Mouse (Mus musculus) heart, embryonic 12.5 days (tissue): ENCODE data around the gene Cwc25. TPM values are rescaled to one million over a fixed set of nuclear protein-coding genes. Genes with fewer than 3 reads are reported as not detected.
"Not testable (repeated sequence)": the region's sequence is repeated elsewhere in the genome, so short reads cannot be mapped to it uniquely, and the experiment has no call there.

ENCODE experiments used
- ATAC-seq: fragments of 200-750 bp; cut with Nextera tagmentation; 2 replicates; pipeline ENCODE4 v1.8.0; 2017; ENCODE audit warnings: moderate TSS enrichment, moderate library complexity; ENCODE audit not compliant: insufficient number of reproducible peaks, low FRiP score
- H3K27ac ChIP-seq: fragments of 300-500 bp; sonication (generic); 2 replicates; pipeline ENCODE4 v1.5.1; 2016; ENCODE audit warnings: mild to moderate bottlenecking, moderate library complexity; ENCODE audit not compliant: poor library complexity, severe bottlenecking
- H3K27me3 ChIP-seq: fragments of 300-500 bp; sonication (generic); replicated peaks from 2 replicates; pipeline ENCODE4 v1.6.1; 2016; ENCODE audit warnings: mild to moderate bottlenecking, moderate library complexity
- H3K36me3 ChIP-seq: fragments of 300-500 bp; sonication (generic); 2 replicates; pipeline ENCODE4 v1.6.1; 2016; ENCODE audit warnings: mild to moderate bottlenecking, moderate library complexity
- H3K4me1 ChIP-seq: fragments of 300-500 bp; sonication (generic); replicated peaks from 2 replicates; pipeline ENCODE4 v1.6.1; 2016; ENCODE audit warnings: mild to moderate bottlenecking
- H3K4me2 ChIP-seq: fragments of 300-500 bp; sonication (generic); 2 replicates; pipeline ENCODE4 v1.6.1; 2016; ENCODE audit warnings: mild to moderate bottlenecking, moderate library complexity
- H3K4me3 ChIP-seq: fragments of 300-500 bp; sonication (generic); 2 replicates; pipeline ENCODE4 v1.5.1; 2016; ENCODE audit warnings: mild to moderate bottlenecking
- H3K9ac ChIP-seq: fragments of 300-500 bp; sonication (generic); 2 replicates; pipeline ENCODE4 v1.6.1; 2016; ENCODE audit warnings: mild to moderate bottlenecking, moderate library complexity
- H3K9me3 ChIP-seq: fragments of 300-500 bp; sonication (generic); replicated peaks from 2 replicates; pipeline ENCODE4 v1.6.1; 2016; ENCODE audit warnings: mild to moderate bottlenecking, moderate library complexity
- WGBS: fragments of 180-500 bp; shearing (Covaris S2); methylation state at CpG from one replicate; pipeline ENCODE4 v1.1.7; 2016; 5-methylcytosine and 5-hydroxymethylcytosine counted together
- polyA plus RNA-seq: library from polyadenylated mRNA; unstranded; fragments of >200 nt; fragmentation: Nextera tagmentation; extraction: Ambion mirVana; gene quantifications from 2 replicates; pipeline ENCODE4 v1.2.1, GENCODE M21; 2016

Gene Cwc25
- polyA plus RNA-seq, 1 experiment from 2014 or later: 10.9 TPM

DNA sequence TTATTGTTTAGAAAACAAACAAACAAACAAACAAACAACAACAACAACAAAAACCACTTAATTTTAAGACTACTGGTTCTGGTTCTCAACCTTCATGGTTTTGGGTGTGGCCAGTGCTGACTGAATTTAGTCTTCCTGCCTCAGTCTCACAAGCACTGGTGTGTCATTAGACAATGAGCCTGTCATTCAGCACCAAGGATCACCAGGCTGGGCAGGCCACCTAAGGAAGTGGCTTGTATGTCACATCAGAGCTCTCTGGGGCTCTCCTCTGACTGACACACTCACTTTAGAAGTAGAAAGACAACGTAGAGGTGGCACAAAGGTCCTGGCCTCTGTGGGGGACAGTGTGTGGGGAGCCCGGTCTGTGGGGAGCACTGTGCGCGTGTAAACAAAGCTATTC lies 47.3 kb downstream of the Cwc25 start:
- ATAC-seq: no peak
- H3K27me3 ChIP-seq: no peaks in the 10 kb centered on the region
- H3K4me3 ChIP-seq: no peak overlapping the region
- WGBS: 76% methylated on average over 4 of the region's 4 CpGs
- H3K36me3 ChIP-seq: peaks cover 80% of the 10 kb centered on the region
- no peak overlapping the region for H3K4me2 ChIP-seq
- no peak overlapping the region for H3K27ac ChIP-seq
- H3K9me3 ChIP-seq: peaks cover 13% of the 10 kb centered on the region
- H3K4me1 ChIP-seq: peaks cover 20% of the 10 kb centered on the region; the same call in 1 of the 2 replicates
- no peak overlapping the region for H3K9ac ChIP-seq

DNA sequence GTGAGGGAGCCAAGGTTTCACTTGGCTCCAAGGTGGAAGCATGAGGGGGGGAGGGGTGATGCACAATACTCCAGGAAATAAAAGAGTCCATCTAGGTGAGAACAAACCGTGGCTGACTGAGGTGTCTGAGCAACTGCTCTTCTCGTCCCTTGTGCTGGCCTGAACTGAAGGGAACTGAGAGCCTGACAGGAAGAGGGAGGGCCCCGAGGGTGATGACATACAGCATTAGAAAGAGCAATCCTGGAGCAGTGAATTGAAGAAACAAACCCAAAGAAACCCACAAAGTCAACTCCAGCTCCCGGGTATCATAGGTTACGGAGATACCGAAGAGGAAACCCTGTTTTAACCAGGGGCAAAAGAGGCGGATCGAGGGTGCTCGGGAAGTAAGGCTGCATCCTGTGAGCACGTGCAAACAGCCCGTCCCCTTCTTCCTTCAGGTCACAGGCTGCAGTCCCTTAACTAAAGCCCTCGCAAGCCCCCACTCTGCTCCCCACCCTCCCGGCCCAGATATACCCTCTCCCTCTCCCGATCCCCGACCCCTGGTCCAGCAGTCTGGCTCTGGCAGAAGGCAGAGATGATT lies 48.0 kb downstream of the Cwc25 start:
- H3K4me2 ChIP-seq: no peak overlapping the region
- peaks cover 25% of the 10 kb centered on the region; the same call in 1 of the 2 replicates for H3K4me1 ChIP-seq
- no peak overlapping the region for H3K4me3 ChIP-seq
- H3K9ac ChIP-seq: no peak overlapping the region
- H3K9me3 ChIP-seq: peaks cover 13% of the 10 kb centered on the region
- ATAC-seq: no peak
- peaks cover 81% of the 10 kb centered on the region for H3K36me3 ChIP-seq
- H3K27ac ChIP-seq: no peak overlapping the region
- 65% methylated on average over 15 of the region's 15 CpGs for WGBS
- H3K27me3 ChIP-seq: no peaks in the 10 kb centered on the region

DNA sequence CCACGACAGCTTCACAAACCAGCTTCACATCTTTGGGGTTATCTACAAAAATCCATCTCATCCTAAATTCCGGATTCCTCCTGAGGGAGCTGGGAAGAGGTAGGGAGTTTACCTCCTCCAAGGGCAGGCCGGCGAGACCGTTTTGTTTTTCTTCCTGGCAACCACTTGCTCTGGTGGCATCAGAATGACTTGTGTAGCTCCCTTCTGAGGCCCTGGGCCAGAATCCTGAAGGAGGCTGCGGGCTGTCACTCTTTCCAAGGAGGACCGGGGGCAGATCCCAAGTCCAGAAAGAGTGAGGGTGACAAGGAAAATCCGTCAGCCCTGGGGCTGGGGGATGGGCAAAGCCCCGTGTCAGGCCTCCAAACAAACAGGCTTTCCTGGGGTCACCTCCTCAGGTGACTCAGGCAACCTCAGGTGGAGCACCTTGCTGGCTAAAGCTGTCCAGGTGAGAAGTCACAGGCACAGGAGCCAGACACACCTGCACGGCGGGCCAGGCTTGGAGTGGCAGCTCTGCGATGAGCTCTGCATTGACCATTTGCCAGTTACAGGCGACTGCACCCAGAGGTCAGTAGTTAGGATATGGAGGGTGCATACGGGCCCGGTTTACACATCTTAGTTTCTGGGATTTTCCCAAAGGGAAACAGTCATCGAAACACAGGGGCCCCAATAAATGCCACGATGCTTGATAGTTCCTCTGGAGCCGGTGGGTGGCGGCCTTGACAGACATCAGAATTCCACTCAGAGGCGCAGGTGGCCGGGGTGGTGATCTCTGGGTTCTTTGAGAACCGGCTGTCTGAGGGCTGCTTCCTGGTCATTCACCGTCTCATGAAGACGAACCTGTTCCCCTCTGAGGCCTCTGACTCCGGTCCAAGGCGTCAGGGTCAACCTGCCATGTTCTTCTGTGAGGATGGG lies 48.7 kb downstream of the Cwc25 start:
- H3K4me1 ChIP-seq: peaks cover 25% of the 10 kb centered on the region; the same call in 1 of the 2 replicates
- 87% methylated on average over 26 of the region's 26 CpGs for WGBS
- no peaks in the 10 kb centered on the region for H3K27me3 ChIP-seq
- H3K9ac ChIP-seq: no peak overlapping the region
- peaks cover 13% of the 10 kb centered on the region for H3K9me3 ChIP-seq
- no peak overlapping the region for H3K4me2 ChIP-seq
- no peak for ATAC-seq
- H3K36me3 ChIP-seq: peaks cover 82% of the 10 kb centered on the region
- no peak overlapping the region for H3K4me3 ChIP-seq
- H3K27ac ChIP-seq: no peak overlapping the region

- Histone ChIP-seq H3K27ac (no peak overlapping the region), H3K27me3 (no peaks in the 10 kb centered on the region), H3K4me1 (peaks cover 25% of the 10 kb centered on the region; the same call in 1 of the 2 replicates), H3K4me2 (no peak overlapping the region), H3K4me3 (no peak overlapping the region), H3K36me3 (peaks cover 82% of the 10 kb centered on the region), H3K9me3 (0 out of 2 replicates have a peak, but pooled peaks cover under 1% of the 10 kb centered on the region), H3K9ac (no peak overlapping the region)
- ATAC-seq: no peak
- WGBS: 74% methylated on average over 8 of the region's 8 CpGs
Measured at GRCm38 (mm10) chr11:97716021-97716420, 50.3 kb downstream of the Cwc25 start.

DNA sequence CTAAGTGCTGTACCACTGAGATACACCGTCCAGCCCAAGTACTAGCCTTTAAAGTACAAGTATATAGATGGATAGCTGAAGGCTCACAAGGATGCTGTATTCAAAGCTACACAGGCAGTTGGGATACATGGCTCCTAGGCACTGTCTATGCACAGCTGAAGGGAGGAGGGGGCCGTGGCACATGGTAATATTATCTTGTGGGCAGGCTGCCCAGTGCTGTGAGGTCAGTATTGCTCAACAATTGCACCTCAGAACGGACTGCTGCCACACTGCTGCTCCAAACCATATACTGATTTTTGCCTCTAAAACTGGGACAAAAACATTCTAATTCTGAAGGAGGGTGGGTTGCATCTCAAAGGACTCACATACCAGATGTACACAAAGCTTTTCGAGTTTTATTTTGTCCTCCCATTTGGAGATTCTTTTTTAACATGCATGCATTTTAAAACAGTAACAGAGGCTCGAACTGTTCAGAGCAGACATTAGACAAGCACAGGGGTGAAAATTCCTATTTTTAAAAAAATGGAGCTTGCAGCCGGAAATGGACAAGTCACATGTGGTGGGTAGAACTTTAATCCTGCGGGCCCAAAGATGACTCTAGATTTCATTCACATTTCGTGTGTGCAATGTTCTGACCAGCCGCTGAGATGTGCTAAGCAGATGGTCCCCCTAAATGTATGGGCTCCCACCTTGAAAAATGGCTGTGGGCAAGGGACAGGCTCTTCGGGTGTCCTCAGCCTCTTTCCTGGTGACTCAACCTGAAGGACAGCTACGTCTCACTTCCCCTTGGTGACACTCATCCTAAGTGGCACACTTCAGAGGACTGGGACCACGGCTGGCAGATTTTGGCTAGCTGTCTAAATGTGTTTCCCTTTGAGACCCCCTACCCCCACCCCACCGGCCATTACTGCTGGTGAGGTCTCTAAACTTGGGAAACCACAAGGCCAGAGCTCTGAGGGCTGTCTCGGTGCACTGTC lies 51.3 kb downstream of the Cwc25 start:
- no peaks in the 10 kb centered on the region for H3K27me3 ChIP-seq
- H3K4me1 ChIP-seq: peaks cover 25% of the 10 kb centered on the region; the same call in 1 of the 2 replicates
- ATAC-seq: no peak
- H3K4me3 ChIP-seq: no peak overlapping the region
- no peak overlapping the region for H3K27ac ChIP-seq
- WGBS: 73% methylated on average over 14 of the region's 14 CpGs
- H3K4me2 ChIP-seq: no peak overlapping the region
- H3K36me3 ChIP-seq: peaks cover 75% of the 10 kb centered on the region
- no peaks in the 10 kb centered on the region for H3K9me3 ChIP-seq
- no peak overlapping the region for H3K9ac ChIP-seq

GRCm38 (mm10) chr11:97714356-97714755 lies 52.0 kb downstream of the Cwc25 start:
- no peak for ATAC-seq
- H3K4me3 ChIP-seq: no peak overlapping the region
- peaks cover 25% of the 10 kb centered on the region; the same call in 1 of the 2 replicates for H3K4me1 ChIP-seq
- H3K27me3 ChIP-seq: no peaks in the 10 kb centered on the region
- peaks cover 69% of the 10 kb centered on the region for H3K36me3 ChIP-seq
- no peak overlapping the region for H3K27ac ChIP-seq
- 98% methylated on average over 3 of the region's 3 CpGs for WGBS
- no peak overlapping the region for H3K9ac ChIP-seq
- no peak overlapping the region for H3K4me2 ChIP-seq
- H3K9me3 ChIP-seq: no peaks in the 10 kb centered on the region

- H3K27me3 ChIP-seq: no peaks in the 10 kb centered on the region
- H3K4me3 ChIP-seq: no peak overlapping the region
- H3K4me2 ChIP-seq: no peak overlapping the region
- no peak for ATAC-seq
- H3K9ac ChIP-seq: no peak overlapping the region
- no peak overlapping the region for H3K27ac ChIP-seq
- 77% methylated on average over 8 of the region's 8 CpGs for WGBS
- H3K36me3 ChIP-seq: peaks cover 68% of the 10 kb centered on the region
- H3K4me1 ChIP-seq: peaks cover 25% of the 10 kb centered on the region; the same call in 1 of the 2 replicates
- no peaks in the 10 kb centered on the region for H3K9me3 ChIP-seq
Measured at GRCm38 (mm10) chr11:97713896-97714295, 52.5 kb downstream of the Cwc25 start.

- Histone ChIP-seq H3K36me3 (peaks cover 69% of the 10 kb centered on the region), H3K27me3 (no peaks in the 10 kb centered on the region), H3K4me2 (no peak overlapping the region), H3K4me3 (no peak overlapping the region), H3K9ac (no peak overlapping the region), H3K9me3 (no peaks in the 10 kb centered on the region), H3K27ac (no peak overlapping the region), H3K4me1 (peaks cover 25% of the 10 kb centered on the region; the same call in 1 of the 2 replicates)
- no peak for ATAC-seq
- 93% methylated on average over 15 of the region's 15 CpGs for WGBS
Measured at GRCm38 (mm10) chr11:97712286-97712685, 54.1 kb downstream of the Cwc25 start.

GRCm38 (mm10) chr11:97711200-97711900 lies 55.0 kb downstream of the Cwc25 start:
- no peaks in the 10 kb centered on the region for H3K9me3 ChIP-seq
- peaks cover 23% of the 10 kb centered on the region; the same call in 1 of the 2 replicates for H3K4me1 ChIP-seq
- no peak overlapping the region for H3K27ac ChIP-seq
- no peak overlapping the region for H3K4me3 ChIP-seq
- no peak overlapping the region for H3K9ac ChIP-seq
- H3K27me3 ChIP-seq: no peaks in the 10 kb centered on the region
- H3K36me3 ChIP-seq: peaks cover 72% of the 10 kb centered on the region
- ATAC-seq: no peak
- 84% methylated on average over 13 of the region's 13 CpGs for WGBS
- H3K4me2 ChIP-seq: no peak overlapping the region

GRCm38 (mm10) chr11:97710067-97710466 lies 56.3 kb downstream of the Cwc25 start:
- H3K9ac ChIP-seq, ATAC-seq: not testable (repeated sequence)
- 76% methylated on average over 2 of the region's 2 CpGs for WGBS

More at GRCm38 (mm10) chr11:97710067-97710466, 56.3 kb downstream of the Cwc25 start:
- not testable (repeated sequence) for H3K4me3 ChIP-seq, H3K9me3 ChIP-seq, H3K27ac ChIP-seq, H3K27me3 ChIP-seq, H3K4me2 ChIP-seq
- 0 out of 2 replicates have a peak, but pooled peaks cover 11% of the 10 kb centered on the region for H3K4me1 ChIP-seq
- H3K36me3 ChIP-seq: peaks cover 78% of the 10 kb centered on the region
